Mouse (Mus musculus): Measurements from ENCODE around the gene Pip4p1. TPM values are rescaled to one million over a fixed set of nuclear protein-coding genes. Genes with fewer than 3 reads are reported as not detected.

Pip4p1 gene
- total and polyA plus RNA-seq, 2 experiments from 2014 or later: 99.4 to 105 TPM

DNA sequence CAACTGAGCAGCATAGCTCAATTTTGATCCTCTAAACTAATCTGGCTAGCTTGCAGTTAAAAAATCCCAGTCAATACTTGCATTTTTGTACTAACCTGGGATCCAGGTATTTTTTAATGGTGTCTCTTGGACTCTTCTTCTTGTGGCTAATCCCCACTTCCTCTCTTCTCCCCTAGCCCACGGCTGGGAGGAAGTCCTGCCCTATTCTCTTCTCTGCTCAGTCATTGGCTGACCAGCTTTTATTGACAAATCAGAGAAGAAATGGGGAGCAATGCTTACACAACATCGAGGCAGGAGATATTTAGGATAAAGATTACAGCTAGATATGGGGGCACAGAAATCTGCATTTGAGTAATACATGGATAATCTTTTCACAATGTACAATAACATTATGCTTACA, 8.3 kb upstream of the Pip4p1 start:
- Histone ChIP-seq H3K9ac (replicated peaks; ENCODE audit: low read length, poor library complexity, severe bottlenecking) (no peak overlapping the region), H3K9me3 (ENCODE audit: low read length) (no peaks in the 10 kb centered on the region), H3K4me2 (ENCODE audit: low read depth, low read length, poor library complexity, severe bottlenecking) (no peak overlapping the region), H3K36me3 (ENCODE audit: insufficient read depth, low read length) (no peaks in the 10 kb centered on the region), H3K4me1 (ENCODE audit: insufficient read depth, low read length) (no peaks in the 10 kb centered on the region), H3K27me3 (ENCODE audit: insufficient read depth, low read length) (no peaks in the 10 kb centered on the region), H3K27ac (ENCODE audit: low read depth, low read length) (no peak overlapping the region), H3K4me3 (ENCODE audit: low read depth, low read length) (no peak overlapping the region)
- WGBS: 43% methylated on average over 2 of the region's 2 CpGs
- ATAC-seq (ENCODE audit: low FRiP score) (no peak), DNase-seq (ENCODE audit: low spot score) (no peak)
- no peak for TF ChIP-seq CTCF (IDR thresholded peaks at IDR 0.05)

DNA sequence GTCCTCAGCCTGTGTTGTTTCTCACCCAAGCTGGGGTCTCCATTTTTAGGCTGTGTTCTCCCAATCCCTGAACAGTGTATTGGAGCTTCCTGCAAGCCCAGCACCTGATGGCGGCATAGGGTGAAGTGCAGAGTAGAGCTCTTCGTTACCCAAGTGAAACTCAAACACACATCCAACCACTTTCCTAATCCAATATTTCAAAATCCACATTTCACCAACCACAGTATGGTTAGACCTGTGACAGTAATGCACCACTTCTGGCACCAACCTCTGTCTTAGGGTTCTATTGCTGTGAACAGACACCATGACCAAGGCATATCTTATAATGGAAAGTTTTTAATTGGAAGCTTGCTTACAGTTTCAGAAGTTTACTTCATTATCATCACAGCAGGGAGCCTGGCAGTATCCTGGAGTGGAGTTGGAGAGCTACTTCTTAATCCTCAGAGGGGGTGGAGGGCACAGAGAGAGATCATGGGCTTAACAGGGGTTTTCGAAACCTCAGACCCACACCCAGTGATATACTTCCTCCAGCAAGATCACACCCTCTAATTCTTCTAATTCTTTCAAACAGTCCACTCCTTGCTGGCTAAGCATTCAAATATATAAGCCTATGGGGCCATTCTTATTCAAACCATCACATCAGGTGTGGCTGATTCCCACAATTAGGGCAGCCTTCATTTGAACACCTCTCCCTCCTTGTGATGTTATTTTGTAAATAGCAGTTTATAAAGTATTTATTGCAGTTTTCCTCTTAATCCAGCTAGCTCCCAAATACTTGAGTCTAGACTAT, 7.7 kb upstream of the Pip4p1 start:
- DNase-seq (ENCODE audit: low spot score): no peak
- H3K27me3 ChIP-seq (ENCODE audit: insufficient read depth, low read length): no peaks in the 10 kb centered on the region
- no peaks in the 10 kb centered on the region for H3K36me3 ChIP-seq (ENCODE audit: insufficient read depth, low read length)
- no peaks in the 10 kb centered on the region for H3K4me1 ChIP-seq (ENCODE audit: insufficient read depth, low read length)
- H3K27ac ChIP-seq (ENCODE audit: low read depth, low read length): no peak overlapping the region
- TF ChIP-seq CTCF (IDR thresholded peaks at IDR 0.05): no peak
- 96% methylated on average over 3 of the region's 3 CpGs for WGBS
- no peak overlapping the region for H3K4me2 ChIP-seq (ENCODE audit: low read depth, low read length, poor library complexity, severe bottlenecking)
- H3K9ac ChIP-seq (replicated peaks; ENCODE audit: low read length, poor library complexity, severe bottlenecking): no peak overlapping the region
- no peaks in the 10 kb centered on the region for H3K9me3 ChIP-seq (ENCODE audit: low read length)
- H3K4me3 ChIP-seq (ENCODE audit: low read depth, low read length): no peak overlapping the region
- ATAC-seq (ENCODE audit: low FRiP score): no peak

GRCm38 (mm10) chr14:50936649-50937048, 6.0 kb upstream of the Pip4p1 start:
- Histone ChIP-seq H3K4me2 (ENCODE audit: low read depth, low read length, poor library complexity, severe bottlenecking) (no peak overlapping the region), H3K27me3 (ENCODE audit: insufficient read depth, low read length) (no peaks in the 10 kb centered on the region), H3K36me3 (ENCODE audit: insufficient read depth, low read length) (no peaks in the 10 kb centered on the region), H3K4me3 (ENCODE audit: low read depth, low read length) (no peak overlapping the region), H3K4me1 (ENCODE audit: insufficient read depth, low read length) (no peaks in the 10 kb centered on the region), H3K27ac (ENCODE audit: low read depth, low read length) (no peak overlapping the region), H3K9ac (replicated peaks; ENCODE audit: low read length, poor library complexity, severe bottlenecking) (no peak overlapping the region), H3K9me3 (ENCODE audit: low read length) (no peaks in the 10 kb centered on the region)
- 45% methylated on average over 1 of the region's 1 CpGs for WGBS
- ATAC-seq (ENCODE audit: low FRiP score): no peak
- no peak for DNase-seq (ENCODE audit: low spot score)
- no peak for TF ChIP-seq CTCF (IDR thresholded peaks at IDR 0.05)

- WGBS: 10% methylated on average over 12 of the region's 12 CpGs
- DNase-seq (ENCODE audit: low spot score): no peak
- peak overlapping the region; percentile 48 for H3K27ac ChIP-seq (ENCODE audit: low read depth, low read length)
- TF ChIP-seq CTCF (IDR thresholded peaks at IDR 0.05): no peak
- peak overlapping the region; percentile 45 for H3K9ac ChIP-seq (replicated peaks; ENCODE audit: low read length, poor library complexity, severe bottlenecking)
- no peak for ATAC-seq (ENCODE audit: low FRiP score)
- H3K4me3 ChIP-seq (ENCODE audit: low read depth, low read length): peak overlapping the region; percentile 97
- peaks cover 23% of the 10 kb centered on the region for H3K36me3 ChIP-seq (ENCODE audit: insufficient read depth, low read length)
- H3K27me3 ChIP-seq (ENCODE audit: insufficient read depth, low read length): no peaks in the 10 kb centered on the region
- H3K9me3 ChIP-seq (ENCODE audit: low read length): no peaks in the 10 kb centered on the region
- H3K4me2 ChIP-seq (ENCODE audit: low read depth, low read length, poor library complexity, severe bottlenecking): peak overlapping the region; percentile 56
- H3K4me1 ChIP-seq (ENCODE audit: insufficient read depth, low read length): peaks cover 8% of the 10 kb centered on the region; the same call in 1 of the 2 replicates
Measured at GRCm38 (mm10) chr14:50931493-50932020, 901 bp upstream of the Pip4p1 start.

- Histone ChIP-seq H3K4me1 (ENCODE audit: insufficient read depth, low read length) (peaks cover 11% of the 10 kb centered on the region; the same call in 1 of the 2 replicates), H3K27ac (ENCODE audit: low read depth, low read length) (peak overlapping the region; percentile 85), H3K27me3 (ENCODE audit: insufficient read depth, low read length) (no peaks in the 10 kb centered on the region), H3K9me3 (ENCODE audit: low read length) (no peaks in the 10 kb centered on the region), H3K4me2 (ENCODE audit: low read depth, low read length, poor library complexity, severe bottlenecking) (peak overlapping the region; percentile 89), H3K9ac (replicated peaks; ENCODE audit: low read length, poor library complexity, severe bottlenecking) (peak overlapping the region; percentile 99), H3K4me3 (ENCODE audit: low read depth, low read length) (peak overlapping the region; percentile 97), H3K36me3 (ENCODE audit: insufficient read depth, low read length) (peaks cover 23% of the 10 kb centered on the region)
- under 1% methylated on average over 38 of the region's 38 CpGs for WGBS
- ATAC-seq (ENCODE audit: low FRiP score) (peak; percentile 61), DNase-seq (ENCODE audit: low spot score) (peak; percentile 17)
- no peak for TF ChIP-seq CTCF (IDR thresholded peaks at IDR 0.05)
Measured at GRCm38 (mm10) chr14:50930377-50930753, 291 bp downstream of the Pip4p1 start.

DNA sequence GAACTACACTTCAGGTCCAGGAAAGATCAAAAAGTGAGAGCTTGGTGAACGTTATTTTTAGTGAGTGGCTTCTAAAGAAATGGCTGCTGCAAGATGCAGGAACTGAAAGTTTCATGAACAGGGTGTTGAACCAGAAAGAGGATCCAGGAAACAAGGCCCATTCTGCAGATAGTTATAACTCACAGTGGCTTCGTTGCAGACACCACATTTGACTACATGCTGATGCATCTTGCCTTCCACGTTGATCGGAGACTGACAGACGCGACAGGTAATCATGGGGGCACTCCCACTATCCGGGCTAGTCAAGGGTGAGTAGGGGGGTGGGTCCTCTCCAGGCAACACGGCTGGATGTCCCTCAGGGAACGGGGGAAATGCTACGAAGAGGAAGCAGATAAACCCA, 705 bp downstream of the Pip4p1 start:
- Histone ChIP-seq H3K27me3 (ENCODE audit: insufficient read depth, low read length) (no peaks in the 10 kb centered on the region), H3K4me1 (ENCODE audit: insufficient read depth, low read length) (peaks cover 11% of the 10 kb centered on the region; the same call in 1 of the 2 replicates), H3K27ac (ENCODE audit: low read depth, low read length) (peak overlapping the region; percentile 85), H3K4me2 (ENCODE audit: low read depth, low read length, poor library complexity, severe bottlenecking) (peak overlapping the region; percentile 89), H3K4me3 (ENCODE audit: low read depth, low read length) (peak overlapping the region; percentile 97), H3K36me3 (ENCODE audit: insufficient read depth, low read length) (peaks cover 23% of the 10 kb centered on the region), H3K9me3 (ENCODE audit: low read length) (no peaks in the 10 kb centered on the region), H3K9ac (replicated peaks; ENCODE audit: low read length, poor library complexity, severe bottlenecking) (peak overlapping the region; percentile 99)
- TF ChIP-seq CTCF (IDR thresholded peaks at IDR 0.05): no peak
- DNase-seq (ENCODE audit: low spot score): no peak
- 17% methylated on average over 10 of the region's 10 CpGs for WGBS
- ATAC-seq (ENCODE audit: low FRiP score): no peak

All from midbrain, postnatal 0 days (tissue).